Mouse (Mus musculus): Measurements from ENCODE around the gene Lpcat4. TPM values are rescaled to one million over a fixed set of nuclear protein-coding genes. Genes with fewer than 3 reads are reported as not detected.

The Lpcat4 gene
- polyA plus RNA-seq, 1 experiment from 2014 or later: 2.5 TPM

GRCm38 (mm10) chr2:112238006-112238405 lies 1.3 kb upstream of the Lpcat4 start:
- H3K36me3 ChIP-seq (replicated peaks): no peaks in the 10 kb centered on the region
- no peaks in the 10 kb centered on the region for H3K9me3 ChIP-seq (replicated peaks)
- no peak overlapping the region for H3K9ac ChIP-seq
- H3K4me2 ChIP-seq: no peak overlapping the region
- no peak for ATAC-seq (ENCODE audit: insufficient read depth)
- H3K27ac ChIP-seq (replicated peaks): no peak overlapping the region
- WGBS (ENCODE audit: insufficient replicate concordance): 20% methylated on average over 4 of the region's 4 CpGs
- peaks cover 32% of the 10 kb centered on the region for H3K27me3 ChIP-seq
- H3K4me3 ChIP-seq (replicated peaks): no peak overlapping the region
- H3K4me1 ChIP-seq (replicated peaks): peaks cover 22% of the 10 kb centered on the region

GRCm38 (mm10) chr2:112239935-112240721 lies 860 bp downstream of the Lpcat4 start:
- no peak for ATAC-seq (ENCODE audit: insufficient read depth)

GRCm38 (mm10) chr2:112241787-112242186 lies 2.5 kb downstream of the Lpcat4 start:
- Histone ChIP-seq H3K4me1 (replicated peaks) (peaks cover 22% of the 10 kb centered on the region), H3K4me3 (replicated peaks) (no peak overlapping the region), H3K9ac (no peak overlapping the region), H3K9me3 (replicated peaks) (no peaks in the 10 kb centered on the region), H3K36me3 (replicated peaks) (no peaks in the 10 kb centered on the region), H3K4me2 (no peak overlapping the region), H3K27me3 (peaks cover 32% of the 10 kb centered on the region), H3K27ac (replicated peaks) (no peak overlapping the region)
- 74% methylated on average over 14 of the region's 14 CpGs for WGBS (ENCODE audit: insufficient replicate concordance)
- ATAC-seq (ENCODE audit: insufficient read depth): no peak

More at GRCm38 (mm10) chr2:112239935-112240721, 860 bp downstream of the Lpcat4 start:
- H3K4me3 ChIP-seq (replicated peaks): peak overlapping the region; percentile 85
- H3K9ac ChIP-seq: peak overlapping the region; percentile 70
- H3K9me3 ChIP-seq (replicated peaks): no peaks in the 10 kb centered on the region
- no peaks in the 10 kb centered on the region for H3K36me3 ChIP-seq (replicated peaks)
- H3K4me1 ChIP-seq (replicated peaks): peaks cover 22% of the 10 kb centered on the region
- no peak overlapping the region for H3K27ac ChIP-seq (replicated peaks)
- WGBS (ENCODE audit: insufficient replicate concordance): under 1% methylated on average over 27 of the region's 28 CpGs
- peaks cover 32% of the 10 kb centered on the region for H3K27me3 ChIP-seq
- peak overlapping the region; percentile 98 for H3K4me2 ChIP-seq

GRCm38 (mm10) chr2:112245307-112245706 lies 6.0 kb downstream of the Lpcat4 start:
- no peak overlapping the region for H3K27ac ChIP-seq (replicated peaks)
- no peak overlapping the region for H3K9ac ChIP-seq
- H3K36me3 ChIP-seq (replicated peaks): no peaks in the 10 kb centered on the region
- H3K27me3 ChIP-seq: peaks cover 10% of the 10 kb centered on the region
- 73% methylated on average over 5 of the region's 5 CpGs for WGBS (ENCODE audit: insufficient replicate concordance)
- ATAC-seq (ENCODE audit: insufficient read depth): no peak
- H3K4me1 ChIP-seq (replicated peaks): peaks cover 5% of the 10 kb centered on the region
- H3K9me3 ChIP-seq (replicated peaks): no peaks in the 10 kb centered on the region
- H3K4me3 ChIP-seq (replicated peaks): no peak overlapping the region
- no peak overlapping the region for H3K4me2 ChIP-seq

GRCm38 (mm10) chr2:112246193-112246592 lies 6.9 kb downstream of the Lpcat4 start:
- Histone ChIP-seq H3K27ac (replicated peaks) (no peak overlapping the region), H3K9ac (no peak overlapping the region), H3K27me3 (0 out of 2 replicates have a peak, but pooled peaks cover 1% of the 10 kb centered on the region), H3K9me3 (replicated peaks) (no peaks in the 10 kb centered on the region), H3K4me1 (replicated peaks) (no peaks in the 10 kb centered on the region), H3K4me3 (replicated peaks) (no peak overlapping the region), H3K4me2 (no peak overlapping the region), H3K36me3 (replicated peaks) (no peaks in the 10 kb centered on the region)
- 81% methylated on average over 6 of the region's 6 CpGs for WGBS (ENCODE audit: insufficient replicate concordance)
- no peak for ATAC-seq (ENCODE audit: insufficient read depth)

- Histone ChIP-seq H3K27me3 (0 out of 2 replicates have a peak, but pooled peaks cover 8% of the 10 kb centered on the region), H3K9me3 (replicated peaks) (no peaks in the 10 kb centered on the region), H3K36me3 (replicated peaks) (no peaks in the 10 kb centered on the region), H3K4me1 (replicated peaks) (no peaks in the 10 kb centered on the region), H3K27ac (replicated peaks) (no peak overlapping the region), H3K9ac (no peak overlapping the region), H3K4me3 (replicated peaks) (no peak overlapping the region), H3K4me2 (no peak overlapping the region)
- 37% methylated on average over 10 of the region's 10 CpGs for WGBS (ENCODE audit: insufficient replicate concordance)
- ATAC-seq (ENCODE audit: insufficient read depth): no peak
Measured at GRCm38 (mm10) chr2:112247323-112247722, 8.1 kb downstream of the Lpcat4 start.

GRCm38 (mm10) chr2:112249780-112250453 lies 10.6 kb downstream of the Lpcat4 start:
- H3K9me3 ChIP-seq (replicated peaks): no peaks in the 10 kb centered on the region
- H3K9ac ChIP-seq: no peak overlapping the region
- H3K27me3 ChIP-seq: peaks cover 14% of the 10 kb centered on the region; the same call in 1 of the 2 replicates
- no peak for ATAC-seq (ENCODE audit: insufficient read depth)
- WGBS (ENCODE audit: insufficient replicate concordance): 70% methylated on average over 10 of the region's 10 CpGs
- no peaks in the 10 kb centered on the region for H3K4me1 ChIP-seq (replicated peaks)
- H3K4me2 ChIP-seq: no peak overlapping the region
- H3K27ac ChIP-seq (replicated peaks): no peak overlapping the region
- H3K36me3 ChIP-seq (replicated peaks): no peaks in the 10 kb centered on the region
- no peak overlapping the region for H3K4me3 ChIP-seq (replicated peaks)

GRCm38 (mm10) chr2:112254675-112255515 lies 15.6 kb downstream of the Lpcat4 start:
- H3K27ac ChIP-seq (replicated peaks): no peak overlapping the region
- no peak for ATAC-seq (ENCODE audit: insufficient read depth)
- H3K9me3 ChIP-seq (replicated peaks): no peaks in the 10 kb centered on the region
- 50% methylated on average over 7 of the region's 7 CpGs for WGBS (ENCODE audit: insufficient replicate concordance)
- H3K36me3 ChIP-seq (replicated peaks): no peaks in the 10 kb centered on the region
- no peak overlapping the region for H3K4me2 ChIP-seq
- no peaks in the 10 kb centered on the region for H3K4me1 ChIP-seq (replicated peaks)
- no peak overlapping the region for H3K9ac ChIP-seq
- peaks cover 14% of the 10 kb centered on the region; the same call in 1 of the 2 replicates for H3K27me3 ChIP-seq
- no peak overlapping the region for H3K4me3 ChIP-seq (replicated peaks)

- Histone ChIP-seq H3K4me1 (replicated peaks) (peaks cover 26% of the 10 kb centered on the region), H3K27ac (replicated peaks) (no peak within 1 kb of the TSS), H3K36me3 (replicated peaks) (no peaks in the 10 kb centered on the region), H3K9ac (no peak within 1 kb of the TSS), H3K27me3 (no peaks in the 10 kb centered on the region), H3K9me3 (replicated peaks) (no peaks in the 10 kb centered on the region), H3K4me3 (replicated peaks) (no peak within 1 kb of the TSS), H3K4me2 (no peak within 1 kb of the TSS)
- 65% methylated on average over 10 of the region's 10 CpGs for WGBS (ENCODE audit: insufficient replicate concordance)
- no peak for ATAC-seq (ENCODE audit: insufficient read depth)
Measured at GRCm38 (mm10) chr2:112259241-112259962, 20.1 kb downstream of the Lpcat4 start, which contains the start of gene Nutm1. Gene Nutm1, minus strand, starts transcription at chr2:112259291.

Data from liver, embryonic 15.5 days (tissue).